Mouse (Mus musculus) neural tube, embryonic 13.5 days (tissue): ENCODE data around the gene Cyp2d22. TPM values are rescaled to one million over a fixed set of nuclear protein-coding genes. Genes with fewer than 3 reads are reported as not detected.
A peak's percentile ranks its signal among the peaks of the same experiment; 100 is the strongest.
"Not testable (repeated sequence)": the region's sequence is repeated elsewhere in the genome, so short reads cannot be mapped to it uniquely, and the experiment has no call there.

Experiments
- ATAC-seq: fragments of 200-750 bp; cut with Nextera tagmentation; 2 replicates; pipeline ENCODE4 v1.8.0; 2017; ENCODE audit warnings: low read depth, mild to moderate bottlenecking, moderate TSS enrichment, moderate library complexity
- H3K27ac ChIP-seq: fragments of 300-500 bp; sonication (generic); replicated peaks from 2 replicates; pipeline ENCODE4 v1.5.1; 2015; ENCODE audit warnings: moderate library complexity, mild to moderate bottlenecking, inconsistent platforms
- H3K27me3 ChIP-seq: fragments of 300-500 bp; sonication (generic); 2 replicates; pipeline ENCODE4 v1.6.1; 2015; ENCODE audit warnings: mild to moderate bottlenecking, inconsistent platforms
- H3K36me3 ChIP-seq: fragments of 300-500 bp; sonication (generic); 2 replicates; pipeline ENCODE4 v1.6.1; 2015; ENCODE audit warnings: mild to moderate bottlenecking, inconsistent platforms
- H3K4me1 ChIP-seq: fragments of 300-500 bp; sonication (generic); replicated peaks from 2 replicates; pipeline ENCODE4 v1.6.1; 2015; ENCODE audit warnings: inconsistent platforms
- H3K4me2 ChIP-seq: fragments of 300-500 bp; sonication (generic); 2 replicates; pipeline ENCODE4 v1.6.1; 2015; ENCODE audit warnings: inconsistent platforms, mild to moderate bottlenecking, moderate library complexity
- H3K4me3 ChIP-seq: fragments of 300-500 bp; sonication (generic); 2 replicates; pipeline ENCODE4 v1.5.1; 2015; ENCODE audit warnings: mild to moderate bottlenecking, inconsistent platforms
- H3K9ac ChIP-seq: fragments of 300-500 bp; sonication (generic); 2 replicates; pipeline ENCODE4 v1.6.1; 2015; ENCODE audit warnings: moderate library complexity, mild to moderate bottlenecking, inconsistent platforms
- H3K9me3 ChIP-seq: fragments of 300-500 bp; sonication (generic); 2 replicates; pipeline ENCODE4 v1.6.1; 2016; ENCODE audit warnings: inconsistent platforms
- WGBS: fragments of 180-500 bp; shearing (Covaris S2); methylation state at CpG from one replicate; pipeline ENCODE4 v1.1.7; 2015; 5-methylcytosine and 5-hydroxymethylcytosine counted together
- polyA plus RNA-seq: library from polyadenylated mRNA; unstranded; fragments of >200 nt; fragmentation: Nextera tagmentation; extraction: Ambion mirVana; gene quantifications from 2 replicates; pipeline ENCODE4 v1.2.1, GENCODE M21; 2015

Cyp2d22 gene
- polyA plus RNA-seq, 1 experiment from 2014 or later = 3.5 TPM

GRCm38 (mm10) chr15:82395955-82396354, 15.9 kb upstream of the Cyp2d22 start:
- H3K9ac ChIP-seq, H3K4me1 ChIP-seq, H3K4me3 ChIP-seq, H3K36me3 ChIP-seq, H3K27me3 ChIP-seq, H3K27ac ChIP-seq, ATAC-seq, H3K9me3 ChIP-seq, H3K4me2 ChIP-seq: not testable (repeated sequence)
- 89% methylated on average over 3 of the region's 3 CpGs for WGBS

- H3K27ac ChIP-seq, ATAC-seq, H3K4me3 ChIP-seq, H3K36me3 ChIP-seq, H3K4me1 ChIP-seq, H3K4me2 ChIP-seq, H3K9me3 ChIP-seq, H3K27me3 ChIP-seq, H3K9ac ChIP-seq: not testable (repeated sequence)
- 71% methylated on average over 2 of the region's 2 CpGs for WGBS
These were observed 13.9 kb upstream of the Cyp2d22 start, which contains the start of gene Cyp2d11 for GRCm38 (mm10) chr15:82393922-82394321. TSS of gene Cyp2d11 (minus strand) at chr15:82394022.

GRCm38 (mm10) chr15:82389916-82390315, 9.9 kb upstream of the Cyp2d22 start:
- H3K4me2 ChIP-seq, H3K36me3 ChIP-seq, H3K4me3 ChIP-seq, H3K9ac ChIP-seq, H3K27me3 ChIP-seq, H3K4me1 ChIP-seq, H3K9me3 ChIP-seq, H3K27ac ChIP-seq, ATAC-seq: not testable (repeated sequence)
- WGBS = 91% methylated on average over 10 of the region's 10 CpGs

- no peak overlapping the region for H3K9ac ChIP-seq
- no peak for ATAC-seq
- no peaks in the 10 kb centered on the region for H3K9me3 ChIP-seq
- WGBS = 92% methylated on average over 2 of the region's 2 CpGs
- no peak overlapping the region for H3K4me2 ChIP-seq
- H3K36me3 ChIP-seq = no peaks in the 10 kb centered on the region
- no peaks in the 10 kb centered on the region; the same call in 1 of the 2 replicates for H3K27me3 ChIP-seq
- peaks cover 3% of the 10 kb centered on the region for H3K4me1 ChIP-seq
- no peak overlapping the region for H3K4me3 ChIP-seq
- no peak overlapping the region for H3K27ac ChIP-seq
These were observed 5.7 kb upstream of the Cyp2d22 start for GRCm38 (mm10) chr15:82385729-82386128.

- H3K27me3 ChIP-seq = no peaks in the 10 kb centered on the region; the same call in 1 of the 2 replicates
- ATAC-seq = no peak
- H3K36me3 ChIP-seq = no peaks in the 10 kb centered on the region
These were observed 2.4 kb upstream of the Cyp2d22 start for GRCm38 (mm10) chr15:82382441-82382840.

GRCm38 (mm10) chr15:82380714-82381062, 628 bp upstream of the Cyp2d22 start:
- no peak for ATAC-seq
- peak overlapping the region; percentile 56 for H3K4me2 ChIP-seq
- H3K4me1 ChIP-seq = peaks cover 21% of the 10 kb centered on the region
- H3K4me3 ChIP-seq = peak overlapping the region; percentile 34
- no peaks in the 10 kb centered on the region for H3K9me3 ChIP-seq
- WGBS = 33% methylated on average over 7 of the region's 7 CpGs
- no peak overlapping the region for H3K27ac ChIP-seq
- no peaks in the 10 kb centered on the region for H3K36me3 ChIP-seq
- H3K9ac ChIP-seq = peak overlapping the region; percentile 63
- no peaks in the 10 kb centered on the region; the same call in 1 of the 2 replicates for H3K27me3 ChIP-seq

More at GRCm38 (mm10) chr15:82382441-82382840, 2.4 kb upstream of the Cyp2d22 start:
- Histone ChIP-seq H3K27ac (no peak overlapping the region), H3K9ac (no peak overlapping the region), H3K4me1 (peaks cover 12% of the 10 kb centered on the region), H3K4me2 (no peak overlapping the region), H3K9me3 (no peaks in the 10 kb centered on the region), H3K4me3 (no peak overlapping the region)
- WGBS = 94% methylated on average over 2 of the region's 2 CpGs

- Histone ChIP-seq H3K9ac (peak overlapping the region; percentile 48; the same call in 1 of the 2 replicates), H3K27me3 (no peaks in the 10 kb centered on the region; the same call in 1 of the 2 replicates), H3K9me3 (no peaks in the 10 kb centered on the region), H3K36me3 (no peaks in the 10 kb centered on the region), H3K4me2 (peak overlapping the region; percentile 56), H3K27ac (no peak overlapping the region; the same call in 1 of the 2 replicates), H3K4me1 (peaks cover 21% of the 10 kb centered on the region), H3K4me3 (peak overlapping the region; percentile 34)
- peak; percentile 67; the same call in 1 of the 2 replicates for ATAC-seq
- 23% methylated on average over 7 of the region's 7 CpGs for WGBS
These were observed 569 bp downstream of the Cyp2d22 start for GRCm38 (mm10) chr15:82379511-82379870.

GRCm38 (mm10) chr15:82378261-82379180, 1.5 kb downstream of the Cyp2d22 start:
- Histone ChIP-seq H3K9me3 (no peaks in the 10 kb centered on the region), H3K36me3 (no peaks in the 10 kb centered on the region), H3K4me2 (no peak overlapping the region), H3K27ac (no peak overlapping the region), H3K4me3 (no peak overlapping the region), H3K9ac (no peak overlapping the region), H3K4me1 (peaks cover 21% of the 10 kb centered on the region), H3K27me3 (no peaks in the 10 kb centered on the region; the same call in 1 of the 2 replicates)
- 47% methylated on average over 15 of the region's 15 CpGs for WGBS
- no peak for ATAC-seq

GRCm38 (mm10) chr15:82377701-82378100, 2.4 kb downstream of the Cyp2d22 start:
- no peak overlapping the region for H3K4me3 ChIP-seq
- no peaks in the 10 kb centered on the region for H3K9me3 ChIP-seq
- H3K4me2 ChIP-seq = no peak overlapping the region
- 77% methylated on average over 5 of the region's 5 CpGs for WGBS
- no peaks in the 10 kb centered on the region; the same call in 1 of the 2 replicates for H3K27me3 ChIP-seq
- no peak overlapping the region for H3K9ac ChIP-seq
- no peak overlapping the region for H3K27ac ChIP-seq
- no peaks in the 10 kb centered on the region for H3K36me3 ChIP-seq
- ATAC-seq = no peak
- H3K4me1 ChIP-seq = peaks cover 21% of the 10 kb centered on the region

- Histone ChIP-seq H3K4me1 (peaks cover 21% of the 10 kb centered on the region), H3K27me3 (no peaks in the 10 kb centered on the region; the same call in 1 of the 2 replicates), H3K27ac (0 out of 2 replicates have a peak overlapping the region, but pooled peaks have one; percentile 14), H3K9me3 (no peaks in the 10 kb centered on the region), H3K9ac (no peak overlapping the region), H3K4me3 (no peak overlapping the region), H3K36me3 (no peaks in the 10 kb centered on the region), H3K4me2 (no peak overlapping the region)
- ATAC-seq = no peak
- WGBS = 54% methylated on average over 17 of the region's 17 CpGs
These were observed 3.5 kb downstream of the Cyp2d22 start for GRCm38 (mm10) chr15:82376393-82377138.

- no peak overlapping the region for H3K4me2 ChIP-seq
- WGBS = 86% methylated on average over 9 of the region's 9 CpGs
- H3K4me1 ChIP-seq = peaks cover 20% of the 10 kb centered on the region
- H3K4me3 ChIP-seq = no peak overlapping the region
- no peaks in the 10 kb centered on the region for H3K36me3 ChIP-seq
- H3K9ac ChIP-seq = no peak overlapping the region
- H3K27me3 ChIP-seq = no peaks in the 10 kb centered on the region; the same call in 1 of the 2 replicates
- H3K27ac ChIP-seq = no peak overlapping the region
- no peaks in the 10 kb centered on the region for H3K9me3 ChIP-seq
- ATAC-seq = no peak
These were observed 4.2 kb downstream of the Cyp2d22 start for GRCm38 (mm10) chr15:82375855-82376254.

GRCm38 (mm10) chr15:82374437-82374836, 5.6 kb downstream of the Cyp2d22 start:
- H3K36me3 ChIP-seq = no peaks in the 10 kb centered on the region
- 78% methylated on average over 5 of the region's 5 CpGs for WGBS
- H3K4me2 ChIP-seq = no peak overlapping the region
- H3K9ac ChIP-seq = no peak overlapping the region
- no peak overlapping the region for H3K4me3 ChIP-seq
- no peak overlapping the region for H3K27ac ChIP-seq
- no peaks in the 10 kb centered on the region for H3K9me3 ChIP-seq
- no peaks in the 10 kb centered on the region for H3K27me3 ChIP-seq
- ATAC-seq = no peak
- peaks cover 9% of the 10 kb centered on the region; the same call in 1 of the 2 replicates for H3K4me1 ChIP-seq
